Mouse (Mus musculus): ENCODE data around the gene Csmd2. TPM values are rescaled to one million over a fixed set of nuclear protein-coding genes. Genes with fewer than 3 reads are reported as not detected.

Csmd2 gene
- polyA plus RNA-seq, 1 experiment from 2014 or later = 0.15 TPM

DNA sequence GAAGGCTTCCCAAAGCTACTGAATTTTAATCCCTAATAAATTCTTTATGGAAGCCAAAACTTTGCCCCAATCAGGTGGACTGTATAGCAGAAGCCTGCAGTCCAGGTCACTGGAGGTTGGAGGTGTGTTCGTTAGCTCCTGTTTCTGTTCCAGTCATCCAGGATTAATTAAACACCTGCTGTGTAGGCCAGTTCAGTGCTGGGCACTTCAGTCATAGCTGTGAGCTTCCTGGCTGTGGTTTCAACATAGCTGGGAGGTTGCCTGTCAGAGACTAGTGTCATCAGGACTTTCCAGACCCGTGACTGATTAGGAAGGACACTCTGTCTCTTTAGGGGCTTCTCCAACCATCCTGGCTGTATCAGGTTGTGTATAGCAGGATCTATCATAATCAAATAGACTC, 337.9 kb downstream of the Csmd2 start:
- H3K27me3 ChIP-seq (replicated peaks) = no peaks in the 10 kb centered on the region
- 83% methylated on average over 2 of the region's 2 CpGs for WGBS
- ATAC-seq = no peak

DNA sequence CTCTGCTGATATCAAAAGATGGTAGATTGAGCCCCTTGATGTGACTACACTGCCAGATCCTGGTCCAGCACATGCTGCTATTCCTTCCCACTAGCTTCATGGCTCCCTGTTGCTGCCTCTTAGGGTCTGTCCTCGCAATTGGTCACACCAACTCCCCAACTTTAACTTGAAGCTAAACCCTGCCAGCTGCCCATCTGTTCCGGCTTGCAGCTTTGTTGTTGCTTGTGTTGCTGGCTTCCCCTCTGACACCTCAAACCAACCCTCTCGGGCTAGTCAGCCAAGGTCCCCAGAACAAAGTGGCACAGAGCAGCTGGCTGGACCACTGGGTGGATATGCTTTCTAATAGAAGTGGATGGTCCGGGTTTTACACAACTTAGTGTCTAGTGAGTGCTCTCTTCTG, 339.1 kb downstream of the Csmd2 start:
- no peak for ATAC-seq
- Histone ChIP-seq H3K4me3 (replicated peaks) (no peak overlapping the region), H3K36me3 (no peaks in the 10 kb centered on the region), H3K9ac (no peak overlapping the region), H3K4me2 (replicated peaks) (no peak overlapping the region), H3K4me1 (replicated peaks) (no peaks in the 10 kb centered on the region), H3K27me3 (replicated peaks) (no peaks in the 10 kb centered on the region), H3K27ac (no peak overlapping the region), H3K9me3 (no peaks in the 10 kb centered on the region)
- WGBS = 73% methylated on average over 4 of the region's 4 CpGs

More for the DNA sequence above, 337.9 kb downstream of the Csmd2 start:
- Histone ChIP-seq H3K27ac (no peak overlapping the region), H3K4me1 (replicated peaks) (no peaks in the 10 kb centered on the region), H3K9me3 (no peaks in the 10 kb centered on the region), H3K4me3 (replicated peaks) (no peak overlapping the region), H3K9ac (no peak overlapping the region), H3K36me3 (no peaks in the 10 kb centered on the region), H3K4me2 (replicated peaks) (no peak overlapping the region)

GRCm38 (mm10) chr4:128327421-128327820, 339.8 kb downstream of the Csmd2 start:
- no peak for ATAC-seq
- 81% methylated on average over 6 of the region's 6 CpGs for WGBS
- H3K9me3 ChIP-seq = no peaks in the 10 kb centered on the region
- H3K27me3 ChIP-seq (replicated peaks) = no peaks in the 10 kb centered on the region
- no peak overlapping the region for H3K4me3 ChIP-seq (replicated peaks)
- H3K27ac ChIP-seq = no peak overlapping the region
- H3K4me1 ChIP-seq (replicated peaks) = no peaks in the 10 kb centered on the region
- no peaks in the 10 kb centered on the region for H3K36me3 ChIP-seq
- no peak overlapping the region for H3K9ac ChIP-seq
- H3K4me2 ChIP-seq (replicated peaks) = no peak overlapping the region

DNA sequence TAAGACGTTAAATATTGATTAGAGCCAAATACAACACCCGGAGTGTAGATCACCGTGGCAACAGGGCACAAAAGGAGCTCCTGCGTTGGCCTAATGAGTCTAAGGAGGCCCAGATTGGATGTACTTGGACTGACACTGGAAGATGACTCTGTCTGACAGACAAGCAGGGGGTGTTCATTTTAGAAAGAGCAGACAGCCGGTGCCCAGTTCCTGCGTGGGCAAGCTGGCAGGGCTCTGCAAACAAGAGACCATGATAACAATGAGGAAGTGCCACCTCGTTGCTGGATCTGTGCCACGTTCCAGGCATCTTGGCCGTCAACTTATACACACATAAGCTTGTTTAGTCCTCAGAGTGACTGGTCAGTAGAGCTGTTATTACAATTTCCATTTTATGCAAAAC, 342.9 kb downstream of the Csmd2 start:
- no peak overlapping the region for H3K9ac ChIP-seq
- 62% methylated on average over 9 of the region's 9 CpGs for WGBS
- H3K4me2 ChIP-seq (replicated peaks) = no peak overlapping the region
- no peak for ATAC-seq
- no peaks in the 10 kb centered on the region for H3K9me3 ChIP-seq
- no peak overlapping the region for H3K4me3 ChIP-seq (replicated peaks)
- H3K36me3 ChIP-seq = no peaks in the 10 kb centered on the region
- H3K27me3 ChIP-seq (replicated peaks) = no peaks in the 10 kb centered on the region
- no peaks in the 10 kb centered on the region for H3K4me1 ChIP-seq (replicated peaks)
- H3K27ac ChIP-seq = no peak overlapping the region

- Histone ChIP-seq H3K9me3 (no peaks in the 10 kb centered on the region), H3K9ac (no peak overlapping the region), H3K4me2 (replicated peaks) (no peak overlapping the region), H3K27ac (no peak overlapping the region), H3K36me3 (no peaks in the 10 kb centered on the region), H3K27me3 (replicated peaks) (no peaks in the 10 kb centered on the region), H3K4me1 (replicated peaks) (no peaks in the 10 kb centered on the region), H3K4me3 (replicated peaks) (no peak overlapping the region)
- 87% methylated on average over 7 of the region's 7 CpGs for WGBS
- ATAC-seq = no peak
Measured at GRCm38 (mm10) chr4:128340457-128340856, 352.8 kb downstream of the Csmd2 start.

DNA sequence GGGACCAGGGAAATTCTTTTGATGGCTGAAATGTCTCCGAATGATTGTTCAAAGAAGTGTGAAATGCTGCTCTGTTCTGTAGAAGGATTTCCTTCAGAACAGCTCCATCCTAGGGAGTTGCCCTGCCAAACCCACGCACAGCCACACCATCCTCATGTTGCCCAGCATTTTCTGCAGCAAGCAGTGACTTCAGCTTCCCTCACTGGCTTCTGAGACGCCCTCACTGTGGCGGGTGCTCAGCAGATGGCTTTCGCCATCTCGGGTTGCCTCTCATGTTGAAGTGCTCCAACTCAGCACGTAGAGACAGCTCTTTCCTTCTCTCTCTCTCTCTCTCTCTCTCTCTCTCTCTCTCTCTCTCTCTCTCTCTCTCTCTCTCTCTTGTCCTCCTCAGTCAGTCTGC, 353.7 kb downstream of the Csmd2 start:
- Histone ChIP-seq H3K4me3 (replicated peaks) (no peak overlapping the region), H3K9me3 (no peaks in the 10 kb centered on the region), H3K27ac (no peak overlapping the region), H3K9ac (no peak overlapping the region), H3K27me3 (replicated peaks) (no peaks in the 10 kb centered on the region), H3K36me3 (no peaks in the 10 kb centered on the region), H3K4me1 (replicated peaks) (no peaks in the 10 kb centered on the region), H3K4me2 (replicated peaks) (no peak overlapping the region)
- 59% methylated on average over 7 of the region's 7 CpGs for WGBS
- no peak for ATAC-seq

- Histone ChIP-seq H3K36me3 (no peaks in the 10 kb centered on the region), H3K9me3 (no peaks in the 10 kb centered on the region), H3K27ac (no peak overlapping the region), H3K4me1 (replicated peaks) (no peaks in the 10 kb centered on the region), H3K4me2 (replicated peaks) (no peak overlapping the region), H3K9ac (no peak overlapping the region), H3K4me3 (replicated peaks) (no peak overlapping the region), H3K27me3 (replicated peaks) (no peaks in the 10 kb centered on the region)
- WGBS = 46% methylated on average over 1 of the region's 1 CpGs
- ATAC-seq = no peak
Measured at GRCm38 (mm10) chr4:128342208-128342607, 354.6 kb downstream of the Csmd2 start.

- Histone ChIP-seq H3K4me2 (replicated peaks) (no peak overlapping the region), H3K36me3 (no peaks in the 10 kb centered on the region), H3K27ac (no peak overlapping the region), H3K4me3 (replicated peaks) (no peak overlapping the region), H3K4me1 (replicated peaks) (no peaks in the 10 kb centered on the region), H3K27me3 (replicated peaks) (no peaks in the 10 kb centered on the region), H3K9ac (no peak overlapping the region), H3K9me3 (no peaks in the 10 kb centered on the region)
- WGBS = 88% methylated on average over 11 of the region's 11 CpGs
- no peak for ATAC-seq
Measured at GRCm38 (mm10) chr4:128358751-128359150, 371.1 kb downstream of the Csmd2 start.

- Histone ChIP-seq H3K4me1 (replicated peaks) (no peaks in the 10 kb centered on the region), H3K4me2 (replicated peaks) (no peak overlapping the region), H3K36me3 (no peaks in the 10 kb centered on the region), H3K4me3 (replicated peaks) (no peak overlapping the region), H3K27me3 (replicated peaks) (no peaks in the 10 kb centered on the region), H3K27ac (no peak overlapping the region), H3K9ac (no peak overlapping the region), H3K9me3 (no peaks in the 10 kb centered on the region)
- 65% methylated on average over 4 of the region's 4 CpGs for WGBS
- no peak for ATAC-seq
Measured at GRCm38 (mm10) chr4:128365851-128366250, 378.2 kb downstream of the Csmd2 start.

- no peak overlapping the region for H3K27ac ChIP-seq
- ATAC-seq = no peak
Measured at GRCm38 (mm10) chr4:128368088-128368487, 380.4 kb downstream of the Csmd2 start.

DNA sequence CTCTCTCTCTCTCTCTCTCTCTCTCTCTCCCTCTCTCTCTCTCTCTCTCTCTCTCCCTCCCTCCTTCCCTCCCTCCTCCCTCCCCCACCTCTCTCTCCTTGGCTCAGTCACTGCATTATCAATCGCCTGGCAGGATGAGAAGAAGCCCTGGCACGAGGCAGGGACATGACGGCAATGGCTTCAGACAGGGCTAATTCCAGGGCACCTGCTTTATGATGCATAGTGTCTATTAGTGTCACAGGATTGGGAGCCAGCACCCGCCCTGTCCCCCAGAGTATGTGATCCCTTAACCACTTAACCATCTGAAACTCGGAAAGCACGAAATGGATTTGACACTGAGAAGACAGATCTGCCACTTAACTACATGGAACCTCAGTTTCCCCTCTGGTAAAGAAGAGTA, 384.1 kb downstream of the Csmd2 start:
- WGBS = 77% methylated on average over 6 of the region's 6 CpGs
- Histone ChIP-seq H3K4me1 (replicated peaks) (no peaks in the 10 kb centered on the region), H3K36me3 (no peaks in the 10 kb centered on the region), H3K27me3 (replicated peaks) (no peaks in the 10 kb centered on the region), H3K9ac (no peak overlapping the region), H3K4me3 (replicated peaks) (no peak overlapping the region), H3K4me2 (replicated peaks) (no peak overlapping the region), H3K9me3 (no peaks in the 10 kb centered on the region), H3K27ac (no peak overlapping the region)
- ATAC-seq = no peak

More at GRCm38 (mm10) chr4:128368088-128368487, 380.4 kb downstream of the Csmd2 start:
- no peak overlapping the region for H3K4me3 ChIP-seq (replicated peaks)
- no peaks in the 10 kb centered on the region for H3K36me3 ChIP-seq
- H3K27me3 ChIP-seq (replicated peaks) = no peaks in the 10 kb centered on the region
- H3K4me2 ChIP-seq (replicated peaks) = no peak overlapping the region
- H3K9ac ChIP-seq = no peak overlapping the region
- no peaks in the 10 kb centered on the region for H3K4me1 ChIP-seq (replicated peaks)
- WGBS = 94% methylated on average over 6 of the region's 6 CpGs
- no peaks in the 10 kb centered on the region for H3K9me3 ChIP-seq

GRCm38 (mm10) chr4:128373196-128373595, 385.5 kb downstream of the Csmd2 start:
- WGBS = 71% methylated on average over 6 of the region's 6 CpGs
- ATAC-seq = no peak

GRCm38 (mm10) chr4:128374051-128374450, 386.4 kb downstream of the Csmd2 start:
- Histone ChIP-seq H3K27me3 (replicated peaks) (no peaks in the 10 kb centered on the region), H3K4me1 (replicated peaks) (no peaks in the 10 kb centered on the region), H3K27ac (no peak overlapping the region), H3K4me2 (replicated peaks) (no peak overlapping the region), H3K36me3 (no peaks in the 10 kb centered on the region), H3K4me3 (replicated peaks) (no peak overlapping the region), H3K9ac (no peak overlapping the region), H3K9me3 (no peaks in the 10 kb centered on the region)
- ATAC-seq = no peak
- 84% methylated on average over 5 of the region's 5 CpGs for WGBS

More at GRCm38 (mm10) chr4:128373196-128373595, 385.5 kb downstream of the Csmd2 start:
- H3K27me3 ChIP-seq (replicated peaks) = no peaks in the 10 kb centered on the region
- no peak overlapping the region for H3K27ac ChIP-seq
- H3K4me1 ChIP-seq (replicated peaks) = no peaks in the 10 kb centered on the region
- no peak overlapping the region for H3K4me2 ChIP-seq (replicated peaks)
- H3K36me3 ChIP-seq = no peaks in the 10 kb centered on the region
- H3K9ac ChIP-seq = no peak overlapping the region
- H3K4me3 ChIP-seq (replicated peaks) = no peak overlapping the region
- H3K9me3 ChIP-seq = no peaks in the 10 kb centered on the region

Measured in intestine, embryonic 15.5 days (tissue).